Mouse (Mus musculus): Measurements from ENCODE around the gene Acot11.

DNA sequence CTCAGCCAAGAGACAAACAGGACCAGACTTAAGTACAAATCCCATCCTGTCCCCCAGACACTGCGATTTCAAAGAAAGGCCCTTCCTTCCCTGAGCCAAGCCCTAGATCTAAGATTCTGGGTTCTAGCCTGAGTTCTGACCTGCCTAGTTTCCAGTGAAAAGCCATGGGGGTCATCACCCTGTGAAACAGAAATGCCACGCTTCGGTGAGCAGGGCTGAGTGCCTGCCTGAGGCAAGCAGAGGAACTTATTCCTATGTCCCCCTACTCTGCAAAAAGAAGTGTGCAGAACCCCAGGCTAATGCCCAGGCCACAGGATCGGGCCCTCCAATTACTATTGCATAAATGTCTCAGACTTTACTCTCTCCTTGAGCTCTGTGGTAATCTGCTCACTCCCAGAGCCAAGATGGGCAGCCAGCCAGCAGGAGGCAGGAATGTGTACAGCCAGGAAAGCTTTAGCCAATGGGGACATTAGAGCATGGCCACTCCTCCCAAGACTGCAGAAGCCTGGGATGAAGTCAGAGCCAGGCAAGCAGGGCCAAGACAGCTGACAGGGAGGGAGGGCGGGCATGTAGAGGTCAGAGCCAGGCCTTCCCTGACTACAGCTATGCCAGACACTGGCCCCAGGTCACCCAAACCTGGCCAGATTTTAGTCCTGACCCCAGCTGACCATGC is 26.5 kb downstream of the Acot11 start:
- TF ChIP-seq CTCF (IDR thresholded peaks at IDR 0.05; ENCODE audit: low read depth, low read length) = no peak
- TF ChIP-seq POLR2A (IDR thresholded peaks at IDR 0.05; ENCODE audit: extremely low read depth, insufficient read depth, low read length) = no peak

Data from liver, adult 2 months (tissue).